Mouse (Mus musculus) intestine, embryonic 14.5 days (tissue): ENCODE measurements around the gene Pard3b. TPM values are rescaled to one million over a fixed set of nuclear protein-coding genes. Genes with fewer than 3 reads are reported as not detected.

Experiments
- ATAC-seq: fragments of 200-750 bp; cut with Nextera tagmentation; replicated peaks from 2 replicates; pipeline ENCODE4 v1.8.0; 2017; ENCODE audit warnings: low read depth, moderate number of reproducible peaks, moderate TSS enrichment, moderate library complexity; ENCODE audit not compliant: low FRiP score, low TSS enrichment
- DNase-seq: peaks from one replicate; pipeline ENCODE4 v3.0.0-alpha.2; 2018; ENCODE audit warnings: low spot score
- H3K27ac ChIP-seq: fragments of 300-500 bp; sonication (generic); 2 replicates; pipeline ENCODE4 v1.5.1; 2014; ENCODE audit warnings: low read depth, mild to moderate bottlenecking, control low read depth
- H3K27me3 ChIP-seq: fragments of 300-500 bp; sonication (generic); replicated peaks from 2 replicates; pipeline ENCODE4 v1.6.1; 2014; ENCODE audit warnings: low read length, control low read depth; ENCODE audit not compliant: control insufficient read depth, insufficient read depth
- H3K36me3 ChIP-seq: fragments of 300-500 bp; sonication (generic); 2 replicates; pipeline ENCODE4 v1.6.1; 2014; ENCODE audit warnings: low read length, control low read depth; ENCODE audit not compliant: control insufficient read depth, insufficient read depth
- H3K4me1 ChIP-seq: fragments of 300-500 bp; sonication (generic); replicated peaks from 2 replicates; pipeline ENCODE4 v1.6.1; 2014; ENCODE audit warnings: low read length, control low read depth, mixed read lengths; ENCODE audit not compliant: control insufficient read depth, insufficient read depth
- H3K4me2 ChIP-seq: fragments of 300-500 bp; sonication (generic); 2 replicates; pipeline ENCODE4 v1.6.1; 2014; ENCODE audit warnings: low read length
- H3K4me3 ChIP-seq: fragments of 300-500 bp; sonication (generic); 2 replicates; pipeline ENCODE4 v1.5.1; 2014; ENCODE audit warnings: low read depth, low read length, control low read depth, mixed read lengths
- H3K9ac ChIP-seq: fragments of 300-500 bp; sonication (generic); 2 replicates; pipeline ENCODE4 v1.6.1; 2014; ENCODE audit warnings: mild to moderate bottlenecking, low read length
- H3K9me3 ChIP-seq: fragments of 300-500 bp; sonication (generic); 2 replicates; pipeline ENCODE4 v1.6.1; 2016; ENCODE audit warnings: low read length, control low read depth; ENCODE audit not compliant: control insufficient read depth
- WGBS: fragments of 180-500 bp; shearing (Covaris S2); extraction: QIAGEN DNeasy Blood & Tissue Kit; methylation state at CpG from one replicate; pipeline ENCODE4 v1.1.7; 2014; 5-methylcytosine and 5-hydroxymethylcytosine counted together
- polyA plus RNA-seq: library from polyadenylated mRNA; unstranded; fragments of >200 nt; fragmentation: Nextera tagmentation; extraction: Ambion mirVana; gene quantifications from 2 replicates; pipeline ENCODE4 v1.2.1, GENCODE M21; 2014

The Pard3b gene
- polyA plus RNA-seq, 1 experiment from 2014 or later = 37.7 TPM

- no peak for ATAC-seq
Measured at GRCm38 (mm10) chr1:62235121-62235520, 596.5 kb downstream of the Pard3b start.

GRCm38 (mm10) chr1:62244191-62244984 lies 605.8 kb downstream of the Pard3b start:
- H3K9me3 ChIP-seq = no peaks in the 10 kb centered on the region
- 38% methylated on average over 12 of the region's 12 CpGs for WGBS
- H3K9ac ChIP-seq = no peak overlapping the region
- H3K27ac ChIP-seq = no peak overlapping the region
- ATAC-seq (no peak), DNase-seq (no peak)
- no peak overlapping the region for H3K4me2 ChIP-seq
- no peak overlapping the region for H3K4me3 ChIP-seq
- no peaks in the 10 kb centered on the region for H3K36me3 ChIP-seq
- no peaks in the 10 kb centered on the region for H3K4me1 ChIP-seq
- no peaks in the 10 kb centered on the region for H3K27me3 ChIP-seq

More at GRCm38 (mm10) chr1:62235121-62235520, 596.5 kb downstream of the Pard3b start:
- H3K9me3 ChIP-seq = no peaks in the 10 kb centered on the region
- no peak overlapping the region for H3K4me3 ChIP-seq
- WGBS = 91% methylated on average over 5 of the region's 5 CpGs
- H3K27me3 ChIP-seq = no peaks in the 10 kb centered on the region
- no peak for DNase-seq
- no peak overlapping the region for H3K27ac ChIP-seq
- no peak overlapping the region for H3K4me2 ChIP-seq
- no peaks in the 10 kb centered on the region for H3K36me3 ChIP-seq
- no peaks in the 10 kb centered on the region for H3K4me1 ChIP-seq
- no peak overlapping the region for H3K9ac ChIP-seq

- no peak overlapping the region for H3K27ac ChIP-seq
- no peak for DNase-seq
Measured at GRCm38 (mm10) chr1:62252432-62252831, 613.8 kb downstream of the Pard3b start.

GRCm38 (mm10) chr1:62254316-62254715 lies 615.7 kb downstream of the Pard3b start:
- no peak overlapping the region for H3K27ac ChIP-seq
- no peak for ATAC-seq

More at GRCm38 (mm10) chr1:62252432-62252831, 613.8 kb downstream of the Pard3b start:
- H3K36me3 ChIP-seq = no peaks in the 10 kb centered on the region
- no peak overlapping the region for H3K4me3 ChIP-seq
- H3K9me3 ChIP-seq = no peaks in the 10 kb centered on the region
- H3K4me2 ChIP-seq = no peak overlapping the region
- ATAC-seq = no peak
- no peaks in the 10 kb centered on the region for H3K27me3 ChIP-seq
- H3K4me1 ChIP-seq = no peaks in the 10 kb centered on the region
- H3K9ac ChIP-seq = no peak overlapping the region
- WGBS = 81% methylated on average over 1 of the region's 1 CpGs

GRCm38 (mm10) chr1:62254888-62255287 lies 616.3 kb downstream of the Pard3b start:
- no peak for ATAC-seq
- Histone ChIP-seq H3K9me3 (no peaks in the 10 kb centered on the region), H3K4me1 (no peaks in the 10 kb centered on the region), H3K27ac (no peak overlapping the region), H3K4me3 (no peak overlapping the region), H3K36me3 (no peaks in the 10 kb centered on the region), H3K9ac (no peak overlapping the region), H3K27me3 (no peaks in the 10 kb centered on the region), H3K4me2 (no peak overlapping the region)
- no peak for DNase-seq
- WGBS = 74% methylated on average over 1 of the region's 1 CpGs

More at GRCm38 (mm10) chr1:62254316-62254715, 615.7 kb downstream of the Pard3b start:
- no peaks in the 10 kb centered on the region for H3K27me3 ChIP-seq
- H3K9me3 ChIP-seq = no peaks in the 10 kb centered on the region
- H3K9ac ChIP-seq = no peak overlapping the region
- H3K4me1 ChIP-seq = no peaks in the 10 kb centered on the region
- no peaks in the 10 kb centered on the region for H3K36me3 ChIP-seq
- WGBS = 81% methylated on average over 4 of the region's 4 CpGs
- no peak overlapping the region for H3K4me2 ChIP-seq
- no peak for DNase-seq
- no peak overlapping the region for H3K4me3 ChIP-seq

GRCm38 (mm10) chr1:62276466-62276865 lies 637.8 kb downstream of the Pard3b start:
- Histone ChIP-seq H3K4me2 (no peak overlapping the region), H3K36me3 (no peaks in the 10 kb centered on the region), H3K9ac (no peak overlapping the region), H3K27me3 (no peaks in the 10 kb centered on the region), H3K9me3 (no peaks in the 10 kb centered on the region), H3K4me3 (no peak overlapping the region), H3K27ac (no peak overlapping the region), H3K4me1 (no peaks in the 10 kb centered on the region)
- DNase-seq = no peak
- ATAC-seq = no peak
- 79% methylated on average over 3 of the region's 3 CpGs for WGBS

GRCm38 (mm10) chr1:62278586-62278985 lies 640.0 kb downstream of the Pard3b start:
- H3K9ac ChIP-seq = no peak overlapping the region
- DNase-seq = no peak
- no peak overlapping the region for H3K4me3 ChIP-seq
- H3K27ac ChIP-seq = no peak overlapping the region
- H3K36me3 ChIP-seq = no peaks in the 10 kb centered on the region
- no peaks in the 10 kb centered on the region for H3K9me3 ChIP-seq
- H3K4me2 ChIP-seq = no peak overlapping the region
- no peak for ATAC-seq
- no peaks in the 10 kb centered on the region for H3K4me1 ChIP-seq
- no peaks in the 10 kb centered on the region for H3K27me3 ChIP-seq
- WGBS = 81% methylated on average over 1 of the region's 1 CpGs

- no peak overlapping the region for H3K4me3 ChIP-seq
- H3K9me3 ChIP-seq = no peaks in the 10 kb centered on the region
- H3K9ac ChIP-seq = no peak overlapping the region
- H3K4me1 ChIP-seq = no peaks in the 10 kb centered on the region
- H3K4me2 ChIP-seq = no peak overlapping the region
- no peak overlapping the region for H3K27ac ChIP-seq
- no peaks in the 10 kb centered on the region for H3K27me3 ChIP-seq
- ATAC-seq = no peak
- H3K36me3 ChIP-seq = no peaks in the 10 kb centered on the region
- no peak for DNase-seq
Measured at GRCm38 (mm10) chr1:62280586-62280985, 642.0 kb downstream of the Pard3b start.

GRCm38 (mm10) chr1:62282835-62283234 lies 644.2 kb downstream of the Pard3b start:
- Histone ChIP-seq H3K4me1 (no peaks in the 10 kb centered on the region), H3K27me3 (no peaks in the 10 kb centered on the region), H3K4me3 (no peak overlapping the region), H3K9ac (no peak overlapping the region), H3K4me2 (no peak overlapping the region), H3K27ac (no peak overlapping the region), H3K9me3 (no peaks in the 10 kb centered on the region), H3K36me3 (no peaks in the 10 kb centered on the region)
- ATAC-seq (no peak), DNase-seq (no peak)
- WGBS = 70% methylated on average over 6 of the region's 6 CpGs
